Mouse (Mus musculus) neural tube, embryonic 12.5 days (tissue): ENCODE data around the gene Tm6sf1. TPM values are rescaled to one million over a fixed set of nuclear protein-coding genes. Genes with fewer than 3 reads are reported as not detected.

ENCODE experiments used
- ATAC-seq: fragments of 200-750 bp; cut with Nextera tagmentation; 2 replicates; pipeline ENCODE4 v1.8.0; 2017; ENCODE audit warnings: low read depth, mild to moderate bottlenecking, moderate TSS enrichment, moderate library complexity; ENCODE audit not compliant: low FRiP score
- H3K27ac ChIP-seq: fragments of 300-500 bp; sonication (generic); 2 replicates; pipeline ENCODE4 v1.5.1; 2016
- H3K27me3 ChIP-seq: fragments of 300-500 bp; sonication (generic); replicated peaks from 2 replicates; pipeline ENCODE4 v1.6.1; 2016; ENCODE audit warnings: mild to moderate bottlenecking
- H3K36me3 ChIP-seq: fragments of 300-500 bp; sonication (generic); 2 replicates; pipeline ENCODE4 v1.6.1; 2016; ENCODE audit warnings: mild to moderate bottlenecking
- H3K4me1 ChIP-seq: fragments of 300-500 bp; sonication (generic); 2 replicates; pipeline ENCODE4 v1.6.1; 2016
- H3K4me2 ChIP-seq: fragments of 300-500 bp; sonication (generic); replicated peaks from 2 replicates; pipeline ENCODE4 v1.6.1; 2016; ENCODE audit warnings: mild to moderate bottlenecking
- H3K4me3 ChIP-seq: fragments of 300-500 bp; sonication (generic); 2 replicates; pipeline ENCODE4 v1.5.1; 2016
- H3K9ac ChIP-seq: fragments of 300-500 bp; sonication (generic); 2 replicates; pipeline ENCODE4 v1.6.1; 2016; ENCODE audit warnings: mild to moderate bottlenecking
- H3K9me3 ChIP-seq: fragments of 300-500 bp; sonication (generic); 2 replicates; pipeline ENCODE4 v1.6.1; 2016; ENCODE audit warnings: mild to moderate bottlenecking
- WGBS: fragments of 180-500 bp; shearing (Covaris S2); methylation state at CpG from one replicate; pipeline ENCODE4 v1.1.7; 2016; 5-methylcytosine and 5-hydroxymethylcytosine counted together
- polyA plus RNA-seq: library from polyadenylated mRNA; unstranded; fragments of >200 nt; fragmentation: Nextera tagmentation; extraction: Ambion mirVana; gene quantifications from 2 replicates; pipeline ENCODE4 v1.2.1, GENCODE M21; 2016

The Tm6sf1 gene
- polyA plus RNA-seq, 1 experiment from 2014 or later: 16.6 TPM

- Histone ChIP-seq H3K4me2 (no peak overlapping the region), H3K9me3 (no peaks in the 10 kb centered on the region), H3K4me1 (no peaks in the 10 kb centered on the region), H3K4me3 (no peak overlapping the region), H3K9ac (no peak overlapping the region), H3K36me3 (no peaks in the 10 kb centered on the region), H3K27ac (no peak overlapping the region), H3K27me3 (no peaks in the 10 kb centered on the region)
- WGBS: 86% methylated on average over 6 of the region's 6 CpGs
- ATAC-seq: no peak
Measured at GRCm38 (mm10) chr7:81841439-81841838, 17.4 kb upstream of the Tm6sf1 start.

GRCm38 (mm10) chr7:81842141-81842540 lies 16.7 kb upstream of the Tm6sf1 start:
- H3K4me1 ChIP-seq: no peaks in the 10 kb centered on the region
- no peak overlapping the region for H3K27ac ChIP-seq
- no peaks in the 10 kb centered on the region for H3K27me3 ChIP-seq
- no peak overlapping the region for H3K4me2 ChIP-seq
- no peaks in the 10 kb centered on the region for H3K9me3 ChIP-seq
- H3K9ac ChIP-seq: no peak overlapping the region
- WGBS: 91% methylated on average over 7 of the region's 7 CpGs
- no peaks in the 10 kb centered on the region for H3K36me3 ChIP-seq
- ATAC-seq: no peak
- H3K4me3 ChIP-seq: no peak overlapping the region

GRCm38 (mm10) chr7:81842998-81843397 lies 15.8 kb upstream of the Tm6sf1 start:
- Histone ChIP-seq H3K9ac (no peak overlapping the region), H3K36me3 (no peaks in the 10 kb centered on the region), H3K9me3 (no peaks in the 10 kb centered on the region), H3K4me2 (no peak overlapping the region), H3K4me3 (no peak overlapping the region), H3K27ac (no peak overlapping the region), H3K27me3 (no peaks in the 10 kb centered on the region), H3K4me1 (no peaks in the 10 kb centered on the region)
- ATAC-seq: no peak
- WGBS: 61% methylated on average over 1 of the region's 1 CpGs

- Histone ChIP-seq H3K4me2 (no peak overlapping the region), H3K9me3 (no peaks in the 10 kb centered on the region), H3K4me1 (no peaks in the 10 kb centered on the region), H3K4me3 (no peak overlapping the region), H3K27ac (no peak overlapping the region), H3K9ac (no peak overlapping the region), H3K27me3 (no peaks in the 10 kb centered on the region), H3K36me3 (no peaks in the 10 kb centered on the region)
- no peak for ATAC-seq
- WGBS: 75% methylated on average over 8 of the region's 8 CpGs
Measured at GRCm38 (mm10) chr7:81843903-81844302, 14.9 kb upstream of the Tm6sf1 start.

GRCm38 (mm10) chr7:81844801-81845200 lies 14.0 kb upstream of the Tm6sf1 start:
- Histone ChIP-seq H3K9ac (no peak overlapping the region), H3K9me3 (no peaks in the 10 kb centered on the region), H3K4me2 (no peak overlapping the region), H3K27me3 (no peaks in the 10 kb centered on the region), H3K36me3 (no peaks in the 10 kb centered on the region), H3K4me1 (no peaks in the 10 kb centered on the region), H3K4me3 (no peak overlapping the region), H3K27ac (no peak overlapping the region)
- 85% methylated on average over 11 of the region's 11 CpGs for WGBS
- no peak for ATAC-seq

- WGBS: 86% methylated on average over 3 of the region's 3 CpGs
- Histone ChIP-seq H3K9me3 (no peaks in the 10 kb centered on the region), H3K9ac (no peak overlapping the region), H3K4me2 (no peak overlapping the region), H3K4me1 (no peaks in the 10 kb centered on the region), H3K27ac (no peak overlapping the region), H3K36me3 (no peaks in the 10 kb centered on the region), H3K27me3 (no peaks in the 10 kb centered on the region), H3K4me3 (no peak overlapping the region)
- no peak for ATAC-seq
Measured at GRCm38 (mm10) chr7:81845313-81845712, 13.5 kb upstream of the Tm6sf1 start.

GRCm38 (mm10) chr7:81846008-81846407 lies 12.8 kb upstream of the Tm6sf1 start:
- H3K27ac ChIP-seq: no peak overlapping the region
- no peaks in the 10 kb centered on the region for H3K27me3 ChIP-seq
- no peaks in the 10 kb centered on the region for H3K36me3 ChIP-seq
- no peaks in the 10 kb centered on the region for H3K4me1 ChIP-seq
- H3K9me3 ChIP-seq: no peaks in the 10 kb centered on the region
- no peak overlapping the region for H3K9ac ChIP-seq
- ATAC-seq: no peak
- H3K4me3 ChIP-seq: no peak overlapping the region
- WGBS: 84% methylated on average over 8 of the region's 8 CpGs
- no peak overlapping the region for H3K4me2 ChIP-seq

- Histone ChIP-seq H3K4me1 (no peaks in the 10 kb centered on the region), H3K4me3 (no peak overlapping the region), H3K4me2 (no peak overlapping the region), H3K27me3 (no peaks in the 10 kb centered on the region), H3K27ac (no peak overlapping the region), H3K9ac (no peak overlapping the region), H3K36me3 (no peaks in the 10 kb centered on the region), H3K9me3 (no peaks in the 10 kb centered on the region)
- 52% methylated on average over 8 of the region's 8 CpGs for WGBS
- ATAC-seq: no peak
Measured at GRCm38 (mm10) chr7:81847010-81847409, 11.8 kb upstream of the Tm6sf1 start.

- Histone ChIP-seq H3K36me3 (no peaks in the 10 kb centered on the region), H3K4me1 (no peaks in the 10 kb centered on the region), H3K9me3 (no peaks in the 10 kb centered on the region), H3K9ac (no peak overlapping the region), H3K4me2 (no peak overlapping the region), H3K4me3 (no peak overlapping the region), H3K27me3 (no peaks in the 10 kb centered on the region), H3K27ac (no peak overlapping the region)
- no peak for ATAC-seq
- 34% methylated on average over 4 of the region's 4 CpGs for WGBS
Measured at GRCm38 (mm10) chr7:81847777-81848176, 11.0 kb upstream of the Tm6sf1 start.

GRCm38 (mm10) chr7:81849214-81849613 lies 9.6 kb upstream of the Tm6sf1 start:
- Histone ChIP-seq H3K4me2 (no peak overlapping the region), H3K4me1 (no peaks in the 10 kb centered on the region), H3K27ac (no peak overlapping the region), H3K9ac (no peak overlapping the region), H3K27me3 (no peaks in the 10 kb centered on the region), H3K9me3 (no peaks in the 10 kb centered on the region), H3K36me3 (no peaks in the 10 kb centered on the region), H3K4me3 (no peak overlapping the region)
- 90% methylated on average over 5 of the region's 5 CpGs for WGBS
- ATAC-seq: no peak

GRCm38 (mm10) chr7:81849633-81850032 lies 9.2 kb upstream of the Tm6sf1 start:
- no peaks in the 10 kb centered on the region for H3K9me3 ChIP-seq
- WGBS: 89% methylated on average over 7 of the region's 7 CpGs
- ATAC-seq: no peak
- H3K27ac ChIP-seq: no peak overlapping the region
- no peak overlapping the region for H3K4me3 ChIP-seq
- H3K9ac ChIP-seq: no peak overlapping the region
- no peaks in the 10 kb centered on the region for H3K36me3 ChIP-seq
- peaks cover 1% of the 10 kb centered on the region; the same call in 1 of the 2 replicates for H3K4me1 ChIP-seq
- no peak overlapping the region for H3K4me2 ChIP-seq
- no peaks in the 10 kb centered on the region for H3K27me3 ChIP-seq

GRCm38 (mm10) chr7:81850171-81850570 lies 8.6 kb upstream of the Tm6sf1 start:
- Histone ChIP-seq H3K4me1 (peaks cover 5% of the 10 kb centered on the region; the same call in 1 of the 2 replicates), H3K9ac (no peak overlapping the region), H3K36me3 (no peaks in the 10 kb centered on the region), H3K27me3 (no peaks in the 10 kb centered on the region), H3K27ac (no peak overlapping the region), H3K9me3 (no peaks in the 10 kb centered on the region), H3K4me2 (no peak overlapping the region), H3K4me3 (no peak overlapping the region)
- 91% methylated on average over 6 of the region's 6 CpGs for WGBS
- no peak for ATAC-seq

- H3K9ac ChIP-seq: no peak overlapping the region
- H3K9me3 ChIP-seq: no peaks in the 10 kb centered on the region
- H3K4me1 ChIP-seq: peaks cover 5% of the 10 kb centered on the region; the same call in 1 of the 2 replicates
- H3K4me3 ChIP-seq: no peak overlapping the region
- H3K27me3 ChIP-seq: no peaks in the 10 kb centered on the region
- H3K36me3 ChIP-seq: no peaks in the 10 kb centered on the region
- 92% methylated on average over 3 of the region's 3 CpGs for WGBS
- no peak overlapping the region for H3K4me2 ChIP-seq
- no peak overlapping the region for H3K27ac ChIP-seq
- ATAC-seq: no peak
Measured at GRCm38 (mm10) chr7:81851706-81852105, 7.1 kb upstream of the Tm6sf1 start.
